Mouse (Mus musculus) brain, embryonic 14.5 days (tissue): ENCODE results near the gene Adamts1.

Source experiments
- CTCF ChIP-seq: fragments of 200-500 bp; IDR thresholded peaks from 2 replicates; pipeline ENCODE4 v1.5.1; 2012; ENCODE audit warnings: inconsistent platforms, mild to moderate bottlenecking, moderate library complexity, borderline replicate concordance; ENCODE audit not compliant: insufficient read depth, insufficient read length; ENCODE audit errors: extremely low read depth
- POLR2A ChIP-seq: fragments of 200-500 bp; IDR thresholded peaks from 2 replicates; pipeline ENCODE4 v1.6.1; 2012; ENCODE audit warnings: mild to moderate bottlenecking, inconsistent platforms, borderline replicate concordance; ENCODE audit not compliant: poor library complexity, insufficient read depth, insufficient read length, severe bottlenecking; ENCODE audit errors: extremely low read depth

- TF ChIP-seq POLR2A (no peak), CTCF (no peak)
Measured at GRCm38 (mm10) chr16:85756101-85756819, 46.7 kb downstream of the Adamts1 start.
